Mouse (Mus musculus) embryonic facial prominence, embryonic 15.5 days (tissue): ENCODE results near the gene Lrrc49. TPM values are rescaled to one million over a fixed set of nuclear protein-coding genes. Genes with fewer than 3 reads are reported as not detected.

ENCODE experiments used
- ATAC-seq: fragments of 200-750 bp; cut with Nextera tagmentation; 2 replicates; pipeline ENCODE4 v1.8.0; 2017; ENCODE audit warnings: low read depth, moderate TSS enrichment; ENCODE audit not compliant: insufficient number of reproducible peaks, low FRiP score, low TSS enrichment
- H3K27ac ChIP-seq: fragments of 300-500 bp; sonication (generic); replicated peaks from 2 replicates; pipeline ENCODE4 v1.5.1; 2015; ENCODE audit warnings: mild to moderate bottlenecking, inconsistent platforms
- H3K27me3 ChIP-seq: fragments of 300-500 bp; sonication (generic); 2 replicates; pipeline ENCODE4 v1.6.1; 2015; ENCODE audit warnings: inconsistent platforms
- H3K36me3 ChIP-seq: fragments of 300-500 bp; sonication (generic); 2 replicates; pipeline ENCODE4 v1.6.1; 2015; ENCODE audit warnings: mild to moderate bottlenecking, inconsistent platforms
- H3K4me1 ChIP-seq: fragments of 300-500 bp; sonication (generic); 2 replicates; pipeline ENCODE4 v1.6.1; 2015; ENCODE audit warnings: inconsistent platforms
- H3K4me2 ChIP-seq: fragments of 300-500 bp; sonication (generic); replicated peaks from 2 replicates; pipeline ENCODE4 v1.6.1; 2015; ENCODE audit warnings: mild to moderate bottlenecking, inconsistent platforms
- H3K4me3 ChIP-seq: fragments of 300-500 bp; sonication (generic); replicated peaks from 2 replicates; pipeline ENCODE4 v1.5.1; 2015; ENCODE audit warnings: mild to moderate bottlenecking, inconsistent platforms
- H3K9ac ChIP-seq: fragments of 300-500 bp; sonication (generic); 2 replicates; pipeline ENCODE4 v1.6.1; 2015; ENCODE audit warnings: inconsistent platforms
- H3K9me3 ChIP-seq: fragments of 300-500 bp; sonication (generic); replicated peaks from 2 replicates; pipeline ENCODE4 v1.6.1; 2016; ENCODE audit warnings: inconsistent platforms
- WGBS: fragments of 180-500 bp; shearing (Covaris S2); methylation state at CpG from one replicate; pipeline ENCODE4 v1.1.7; 2015; 5-methylcytosine and 5-hydroxymethylcytosine counted together
- polyA plus RNA-seq: library from polyadenylated mRNA; unstranded; fragments of >200 nt; fragmentation: Nextera tagmentation; extraction: Ambion mirVana; gene quantifications from 2 replicates; pipeline ENCODE4 v1.2.1, GENCODE M21; 2015

Gene Lrrc49
- 16.1 and 17.9 TPM in 2 replicates for polyA plus RNA-seq

DNA sequence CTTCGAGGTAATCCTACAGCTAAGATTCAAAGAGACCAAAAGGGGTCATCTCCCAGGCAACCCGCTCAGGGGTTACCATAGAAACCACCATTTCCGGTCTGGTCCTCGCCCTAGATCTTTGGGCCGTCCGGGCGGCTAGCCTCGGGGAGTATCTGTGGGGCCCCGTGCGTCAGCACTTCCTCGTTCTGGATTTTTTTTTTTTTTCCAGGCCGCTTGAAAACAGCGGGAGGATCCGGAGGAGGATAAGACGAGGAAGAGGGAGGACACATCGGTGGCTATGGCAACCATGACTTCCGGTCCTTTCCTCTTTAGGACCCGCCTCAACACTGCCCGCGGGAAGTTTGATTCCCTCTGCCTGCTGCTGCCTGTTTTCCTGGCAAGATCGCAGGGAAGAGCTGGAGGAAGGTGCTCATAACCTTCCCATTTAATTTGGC lies at the start of gene Lrrc49:
Lrrc49 (minus strand) TSS at position 268 of the 434 bp plus-strand sequence.
- Histone ChIP-seq H3K9me3 (no peaks in the 10 kb centered on the region), H3K9ac (peak within 1 kb of the TSS; percentile 44), H3K36me3 (no peaks in the 10 kb centered on the region; the same call in 1 of the 2 replicates), H3K27me3 (no peaks in the 10 kb centered on the region), H3K4me1 (peaks cover 5% of the 10 kb centered on the region; the same call in 1 of the 2 replicates), H3K27ac (peak within 1 kb of the TSS; percentile 90), H3K4me2 (peak within 1 kb of the TSS; percentile 64), H3K4me3 (peak within 1 kb of the TSS; percentile 75)
- ATAC-seq, result peak; percentile 91
- WGBS, result 0% methylated on average over 21 of the region's 21 CpGs

DNA sequence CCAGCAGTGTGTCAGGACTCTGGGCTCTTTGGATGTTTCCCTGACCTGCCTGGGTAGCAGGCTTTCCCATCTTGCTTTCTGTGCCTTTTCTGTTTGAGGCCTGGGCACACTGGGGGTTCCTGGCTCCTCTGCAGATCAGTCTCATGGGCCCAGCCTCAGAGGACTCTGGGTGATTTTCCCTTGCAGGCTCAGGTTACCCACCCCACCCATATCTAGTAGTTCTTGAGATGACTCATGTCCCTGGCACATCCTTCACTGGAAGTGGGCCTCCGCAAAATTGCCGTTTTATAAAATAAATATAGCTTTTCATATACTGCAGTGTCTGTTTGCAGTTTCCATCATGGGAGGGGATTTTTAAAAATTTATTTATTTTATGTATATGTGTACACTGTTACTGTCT lies 46.4 kb upstream of the Lrrc49 start:
- H3K4me2 ChIP-seq, result no peak overlapping the region
- ATAC-seq, result no peak
- no peaks in the 10 kb centered on the region for H3K4me1 ChIP-seq
- H3K27ac ChIP-seq, result no peak overlapping the region
- H3K4me3 ChIP-seq, result no peak overlapping the region
- no peaks in the 10 kb centered on the region for H3K9me3 ChIP-seq
- WGBS, result 73% methylated on average over 2 of the region's 2 CpGs
- no peaks in the 10 kb centered on the region for H3K27me3 ChIP-seq
- peaks cover 13% of the 10 kb centered on the region for H3K36me3 ChIP-seq
- H3K9ac ChIP-seq, result no peak overlapping the region

DNA sequence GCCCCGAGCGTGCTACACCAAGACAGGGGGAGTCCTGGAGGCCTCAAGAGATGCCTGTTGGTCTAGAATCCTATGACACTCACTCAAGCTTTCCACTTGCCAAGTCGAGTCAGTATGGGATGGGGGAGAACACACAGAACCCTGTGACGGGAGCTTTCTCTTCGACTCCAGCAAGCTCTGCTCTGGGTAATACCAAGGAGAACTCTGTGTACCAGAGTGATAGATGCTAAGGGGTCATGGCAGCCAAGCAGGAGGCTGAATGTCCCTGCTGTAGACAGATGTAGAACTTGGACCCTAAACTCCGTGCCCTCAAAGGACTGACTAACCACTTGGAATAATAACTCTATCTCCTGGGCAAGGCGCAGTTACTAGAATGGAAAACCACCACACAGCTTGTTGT lies 37.0 kb upstream of the Lrrc49 start:
- no peak for ATAC-seq
- 89% methylated on average over 7 of the region's 7 CpGs for WGBS
- H3K4me1 ChIP-seq, result no peaks in the 10 kb centered on the region

DNA sequence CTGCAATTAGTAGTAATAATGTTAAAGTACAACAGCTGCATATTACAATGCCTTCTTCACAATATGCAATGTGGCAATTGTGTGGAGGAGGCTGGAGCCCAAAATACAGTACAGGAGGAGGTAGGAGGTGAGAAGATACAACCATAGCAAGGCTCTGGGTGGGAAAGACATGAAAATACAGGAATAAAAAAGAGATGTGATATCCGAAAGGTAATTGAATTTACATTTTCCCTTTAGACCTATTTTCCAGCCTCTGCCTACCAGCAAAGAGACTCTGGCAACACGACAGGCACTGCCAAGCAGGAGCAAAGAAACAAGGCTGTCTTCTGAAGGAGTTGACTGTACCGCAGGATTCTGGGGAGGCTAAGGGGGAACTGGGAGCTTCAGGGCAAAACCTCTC lies 31.7 kb upstream of the Lrrc49 start:
- Histone ChIP-seq H3K9ac (no peak overlapping the region), H3K9me3 (no peaks in the 10 kb centered on the region), H3K4me1 (0 out of 2 replicates have a peak, but pooled peaks cover 7% of the 10 kb centered on the region), H3K36me3 (peaks cover under 1% of the 10 kb centered on the region; the same call in 1 of the 2 replicates), H3K27ac (no peak overlapping the region), H3K4me3 (no peak overlapping the region), H3K27me3 (no peaks in the 10 kb centered on the region), H3K4me2 (no peak overlapping the region)
- no peak for ATAC-seq
- WGBS, result 68% methylated on average over 3 of the region's 3 CpGs

More for the DNA sequence above, 37.0 kb upstream of the Lrrc49 start:
- no peaks in the 10 kb centered on the region for H3K9me3 ChIP-seq
- H3K36me3 ChIP-seq, result peaks cover 11% of the 10 kb centered on the region
- H3K4me3 ChIP-seq, result no peak overlapping the region
- H3K4me2 ChIP-seq, result no peak overlapping the region
- no peak overlapping the region for H3K27ac ChIP-seq
- H3K27me3 ChIP-seq, result no peaks in the 10 kb centered on the region
- no peak overlapping the region for H3K9ac ChIP-seq

DNA sequence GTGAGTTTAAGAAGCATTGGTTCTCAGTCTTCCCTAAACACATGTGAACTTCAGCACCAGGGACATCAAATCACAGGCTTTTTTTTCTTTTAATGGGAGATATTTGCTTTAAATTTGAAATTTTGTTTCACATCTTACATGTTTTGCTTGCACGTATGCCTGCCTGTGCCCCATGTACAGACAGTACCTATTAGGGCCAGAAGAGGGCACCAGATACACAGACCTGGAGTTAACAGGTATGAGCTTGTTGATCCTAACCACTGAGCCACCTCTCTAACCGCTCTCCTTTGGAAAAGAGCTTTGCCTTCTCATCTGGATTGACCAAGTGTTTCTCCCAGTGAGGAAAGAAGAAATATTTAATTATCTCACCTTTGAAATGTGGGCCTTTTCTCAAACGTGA lies 30.3 kb upstream of the Lrrc49 start:
- no peaks in the 10 kb centered on the region for H3K27me3 ChIP-seq
- H3K27ac ChIP-seq, result no peak overlapping the region
- H3K36me3 ChIP-seq, result no peaks in the 10 kb centered on the region
- H3K4me3 ChIP-seq, result no peak overlapping the region
- H3K4me2 ChIP-seq, result no peak overlapping the region
- WGBS, result 55% methylated on average over 3 of the region's 3 CpGs
- H3K9ac ChIP-seq, result no peak overlapping the region
- 0 out of 2 replicates have a peak, but pooled peaks cover 19% of the 10 kb centered on the region for H3K4me1 ChIP-seq
- no peaks in the 10 kb centered on the region for H3K9me3 ChIP-seq
- ATAC-seq, result no peak

DNA sequence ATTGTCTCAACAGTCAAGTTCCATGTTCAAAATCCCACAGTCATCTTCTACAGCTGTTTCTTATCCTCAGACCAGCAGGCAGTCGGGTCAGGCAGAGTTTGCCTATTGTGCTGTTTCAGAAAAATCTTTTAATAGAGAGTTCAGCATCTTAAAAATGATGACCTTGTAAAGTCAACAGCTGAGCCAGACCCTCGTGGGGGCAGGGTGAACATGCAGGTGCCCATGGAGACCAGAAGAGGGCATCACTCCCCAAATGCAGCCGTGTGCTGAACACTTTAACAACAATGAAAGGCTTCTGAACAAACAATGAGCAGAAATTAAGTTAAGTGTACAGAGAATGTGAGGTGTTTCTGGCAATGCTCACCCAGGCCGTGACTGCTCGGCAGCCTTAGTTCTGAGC lies 27.9 kb upstream of the Lrrc49 start:
- Histone ChIP-seq H3K27me3 (no peaks in the 10 kb centered on the region), H3K4me1 (0 out of 2 replicates have a peak, but pooled peaks cover 27% of the 10 kb centered on the region), H3K4me2 (no peak overlapping the region), H3K27ac (no peak overlapping the region), H3K36me3 (no peaks in the 10 kb centered on the region), H3K9ac (no peak overlapping the region), H3K9me3 (no peaks in the 10 kb centered on the region), H3K4me3 (no peak overlapping the region)
- WGBS, result 47% methylated on average over 5 of the region's 5 CpGs
- no peak for ATAC-seq

DNA sequence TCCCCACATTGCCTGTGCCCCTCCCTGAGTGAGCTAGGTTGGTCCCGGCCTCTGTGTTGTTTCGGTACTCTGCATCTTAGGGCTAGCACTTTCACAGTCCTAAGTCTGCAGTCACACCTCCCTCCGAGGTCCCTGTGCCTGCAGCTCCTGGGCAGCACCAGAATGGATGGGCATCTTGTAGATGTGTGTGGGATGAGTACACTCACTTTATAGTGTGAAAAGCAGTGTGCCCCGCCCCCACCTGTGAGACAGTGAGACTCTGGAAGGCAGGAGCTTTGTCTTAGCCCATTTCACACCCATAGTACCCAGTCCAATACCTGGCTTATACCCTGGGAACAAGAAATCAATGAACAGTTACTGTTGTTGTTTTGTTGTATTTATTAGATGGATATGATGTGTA lies 27.3 kb upstream of the Lrrc49 start:
- H3K27ac ChIP-seq, result no peak overlapping the region
- no peak for ATAC-seq
- no peak overlapping the region for H3K4me3 ChIP-seq
- H3K27me3 ChIP-seq, result no peaks in the 10 kb centered on the region
- H3K36me3 ChIP-seq, result no peaks in the 10 kb centered on the region
- H3K9me3 ChIP-seq, result no peaks in the 10 kb centered on the region
- 90% methylated on average over 4 of the region's 4 CpGs for WGBS
- H3K4me1 ChIP-seq, result 0 out of 2 replicates have a peak, but pooled peaks cover 27% of the 10 kb centered on the region
- no peak overlapping the region for H3K4me2 ChIP-seq
- H3K9ac ChIP-seq, result no peak overlapping the region

DNA sequence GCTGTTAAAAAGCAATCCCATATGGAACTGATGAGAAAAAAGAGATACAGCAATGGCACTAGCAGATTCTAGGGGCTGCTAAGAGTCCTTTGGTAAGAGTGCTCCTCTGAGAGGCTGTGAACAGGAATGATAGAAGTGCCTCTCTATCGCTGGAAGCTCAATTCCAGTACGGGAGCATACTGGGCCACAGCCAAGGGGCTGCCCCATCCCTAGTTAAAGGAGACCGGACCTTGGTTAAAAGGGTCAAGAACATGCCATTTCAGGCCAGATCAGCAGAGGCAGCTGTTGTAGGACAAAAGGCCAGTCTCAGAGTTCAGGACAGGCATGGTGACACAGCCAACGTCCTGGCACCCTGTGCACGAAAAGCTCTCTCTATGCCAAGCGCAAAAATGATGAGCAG lies 26.2 kb upstream of the Lrrc49 start:
- no peaks in the 10 kb centered on the region for H3K27me3 ChIP-seq
- H3K27ac ChIP-seq, result no peak overlapping the region
- H3K4me2 ChIP-seq, result peak overlapping the region; percentile 97; the same call in 1 of the 2 replicates
- no peaks in the 10 kb centered on the region for H3K36me3 ChIP-seq
- 82% methylated on average over 6 of the region's 6 CpGs for WGBS
- no peak for ATAC-seq
- no peak overlapping the region for H3K9ac ChIP-seq
- 0 out of 2 replicates have a peak, but pooled peaks cover 27% of the 10 kb centered on the region for H3K4me1 ChIP-seq
- H3K9me3 ChIP-seq, result no peaks in the 10 kb centered on the region
- no peak overlapping the region for H3K4me3 ChIP-seq

DNA sequence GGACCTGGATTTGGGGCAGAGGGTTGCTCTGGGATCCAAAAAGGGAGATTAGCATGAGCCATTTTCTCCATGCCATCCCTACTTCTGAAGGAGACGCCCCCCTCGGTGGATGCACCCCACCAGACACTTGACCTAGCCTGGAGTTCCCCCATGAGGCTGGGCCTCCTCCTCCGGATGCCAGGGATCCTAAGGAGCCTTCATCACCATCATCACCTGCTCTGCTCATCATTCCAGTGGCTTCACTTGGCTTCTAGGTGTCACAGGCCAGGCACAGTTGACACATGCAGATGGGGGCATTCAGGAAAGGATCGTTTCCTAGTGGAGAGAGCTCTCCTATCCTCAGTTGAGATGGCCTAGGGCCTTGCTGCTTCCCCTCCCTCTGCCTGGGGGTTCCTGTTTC lies 25.7 kb upstream of the Lrrc49 start:
- 26% methylated on average over 4 of the region's 4 CpGs for WGBS
- peak overlapping the region; percentile 65 for H3K4me3 ChIP-seq
- H3K27me3 ChIP-seq, result no peaks in the 10 kb centered on the region
- ATAC-seq, result no peak
- peak overlapping the region; percentile 67; the same call in 1 of the 2 replicates for H3K9ac ChIP-seq
- H3K4me2 ChIP-seq, result peak overlapping the region; percentile 97
- 0 out of 2 replicates have a peak, but pooled peaks cover 27% of the 10 kb centered on the region for H3K4me1 ChIP-seq
- no peaks in the 10 kb centered on the region for H3K9me3 ChIP-seq
- H3K36me3 ChIP-seq, result no peaks in the 10 kb centered on the region
- no peak overlapping the region for H3K27ac ChIP-seq

DNA sequence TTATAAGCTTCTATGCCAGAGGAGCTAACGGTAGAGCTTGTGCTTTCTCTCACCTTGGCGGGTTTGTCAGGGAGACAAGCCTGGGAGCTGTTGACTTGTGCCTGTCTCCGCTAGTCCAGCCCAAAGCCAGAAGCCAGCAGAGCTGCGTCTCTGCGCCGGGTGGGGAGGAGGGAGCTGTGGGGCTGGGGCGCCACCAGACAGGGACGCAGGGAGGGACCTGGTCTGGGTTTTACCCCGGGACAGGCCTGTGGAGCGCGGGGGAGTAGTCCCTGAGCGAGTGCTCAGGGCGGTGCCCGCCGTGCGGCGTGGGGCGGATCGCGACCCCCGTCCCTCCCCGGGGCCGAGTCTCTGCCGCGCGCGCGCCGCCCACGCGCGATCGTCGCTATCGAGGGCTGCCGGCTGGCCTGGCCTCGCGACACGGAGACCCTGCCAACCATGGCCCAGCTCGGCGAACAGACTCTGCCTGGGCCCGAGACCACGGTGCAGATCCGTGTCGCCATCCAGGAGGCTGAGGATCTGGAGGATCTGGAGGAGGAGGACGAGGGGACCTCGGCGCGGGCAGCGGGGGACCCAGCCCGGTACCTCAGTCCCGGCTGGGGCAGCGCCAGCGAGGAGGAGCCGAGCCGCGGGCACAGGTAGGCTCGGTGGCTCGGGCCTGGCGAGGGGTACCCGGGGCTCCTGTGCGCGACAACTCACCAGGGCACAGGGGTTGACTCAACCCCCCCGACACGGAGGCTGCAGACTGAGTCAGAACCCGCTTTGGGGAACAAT lies 25.0 kb upstream of the Lrrc49 start, which contains the start of gene Larp6:
Larp6 (plus strand) TSS at position 219 of the 771 bp plus-strand sequence.
- Histone ChIP-seq H3K9ac (peak within 1 kb of the TSS; percentile 67), H3K9me3 (no peaks in the 10 kb centered on the region), H3K27me3 (no peaks in the 10 kb centered on the region), H3K4me3 (peak within 1 kb of the TSS; percentile 65), H3K4me1 (0 out of 2 replicates have a peak, but pooled peaks cover 27% of the 10 kb centered on the region), H3K27ac (no peak within 1 kb of the TSS), H3K36me3 (no peaks in the 10 kb centered on the region), H3K4me2 (peak within 1 kb of the TSS; percentile 97)
- WGBS, result under 1% methylated on average over 66 of the region's 66 CpGs
- ATAC-seq, result peak; percentile 63

DNA sequence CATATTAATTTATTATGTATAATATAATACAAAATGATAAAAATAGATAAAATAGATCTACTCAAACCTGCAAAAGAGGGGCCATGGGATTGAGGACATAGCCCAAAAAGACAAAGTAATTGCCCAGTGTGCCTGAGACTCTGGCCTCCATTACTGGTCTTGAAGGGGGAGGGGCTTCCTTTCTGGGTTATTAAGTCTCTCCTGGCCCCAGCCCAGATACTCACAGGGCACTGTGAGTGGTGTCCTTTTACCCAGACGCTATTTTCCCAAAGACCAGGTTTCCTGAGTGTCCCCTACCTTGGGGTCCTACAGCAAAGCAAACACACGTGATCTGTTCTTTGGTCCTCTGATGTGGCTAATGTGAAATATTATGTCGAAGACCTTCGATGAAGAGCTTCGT lies 24.1 kb upstream of the Lrrc49 start:
- H3K4me1 ChIP-seq, result 0 out of 2 replicates have a peak, but pooled peaks cover 27% of the 10 kb centered on the region
- H3K27me3 ChIP-seq, result no peaks in the 10 kb centered on the region
- no peak overlapping the region for H3K9ac ChIP-seq
- H3K9me3 ChIP-seq, result no peaks in the 10 kb centered on the region
- H3K4me3 ChIP-seq, result no peak overlapping the region
- no peak for ATAC-seq
- no peaks in the 10 kb centered on the region for H3K36me3 ChIP-seq
- 79% methylated on average over 5 of the region's 5 CpGs for WGBS
- no peak overlapping the region for H3K27ac ChIP-seq
- H3K4me2 ChIP-seq, result no peak overlapping the region
